Mouse (Mus musculus): ENCODE data around the gene Ift22.

DNA sequence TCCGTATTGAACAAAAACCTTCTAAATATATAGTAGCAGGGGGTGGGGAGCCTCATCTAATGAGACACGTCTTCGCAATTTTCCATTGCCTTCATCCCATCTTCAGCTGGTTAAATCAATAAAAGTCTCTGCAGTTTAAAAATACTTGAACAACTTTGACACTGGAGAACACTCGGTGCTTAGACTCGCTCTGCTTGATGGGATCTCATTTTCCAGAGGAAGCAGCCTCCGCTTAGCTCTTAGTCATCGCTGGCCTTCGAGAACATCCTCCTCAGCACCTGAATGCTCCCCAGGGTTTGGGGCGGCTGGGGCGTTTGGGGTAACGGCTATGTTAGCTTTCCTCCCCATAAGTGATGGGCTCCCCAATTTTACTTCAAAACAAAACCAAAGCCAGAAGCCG lies 37.1 kb downstream of the Ift22 start:
- no peak for TF ChIP-seq CTCF (conservative IDR thresholded peaks at IDR 0.05; ENCODE audit: low read length)
- TF ChIP-seq POU5F1 (IDR thresholded peaks at IDR 0.05; ENCODE audit: borderline replicate concordance, low read length): no peak
- TF ChIP-seq NANOG (IDR thresholded peaks at IDR 0.05; ENCODE audit: borderline replicate concordance, low read length): no peak

Measured in E14TG2a.4 (cell line).